Mouse (Mus musculus) liver, embryonic 14.5 days (tissue): ENCODE results near the gene Arnt.

Experiments
- CTCF ChIP-seq: IDR thresholded peaks from 2 replicates; pipeline ENCODE4 v1.5.1; 2016; ENCODE audit warnings: antibody characterized with exemption, low read depth, control low read depth
- EP300 ChIP-seq: IDR thresholded peaks from 2 replicates; pipeline ENCODE4 v1.6.1; 2016; ENCODE audit warnings: antibody characterized with exemption, low read depth

GRCm38 (mm10) chr3:95502312-95502711 is 68.1 kb downstream of the Arnt start:
- no peak for TF ChIP-seq CTCF
- TF ChIP-seq EP300 = no peak
